Mouse (Mus musculus): ENCODE data around the gene Qrich2.
"Not testable (repeated sequence)": the region's sequence is repeated elsewhere in the genome, so short reads cannot be mapped to it uniquely, and the experiment has no call there.

Qrich2 gene

GRCm38 (mm10) chr11:116466141-116466540 is at the start of gene Qrich2:
Qrich2 (minus strand) TSS chr11:116466241.
- DNase-seq (ENCODE audit: low spot score in 2 of 2): no peak

GRCm38 (mm10) chr11:116515330-116516020 is 49.4 kb upstream of the Qrich2 start:
- no peak for DNase-seq (ENCODE audit: low spot score in 2 of 2)

DNA sequence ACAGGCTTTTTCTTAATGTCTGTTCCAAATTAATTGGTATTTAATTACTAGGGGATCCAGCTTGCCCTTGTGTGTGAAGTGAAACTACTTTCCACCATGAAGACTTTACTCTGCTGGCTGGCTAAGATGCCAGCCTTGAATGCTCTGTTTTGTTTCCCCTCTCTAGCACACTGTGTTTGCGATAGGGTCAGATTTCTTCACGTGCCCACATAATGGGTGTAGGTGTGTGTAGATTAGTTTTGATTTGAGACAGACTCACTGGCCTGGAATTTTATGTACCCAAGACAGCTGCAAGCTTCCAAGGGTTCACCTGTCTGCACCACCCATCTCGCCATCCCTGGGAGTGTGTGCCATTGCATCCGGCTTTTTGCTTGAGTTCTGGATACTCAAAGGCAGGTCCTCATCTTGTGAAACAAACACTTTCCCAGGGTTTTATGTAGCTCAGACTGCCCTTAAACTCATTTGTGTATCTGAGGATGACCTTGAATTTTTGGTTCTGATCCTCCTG is 47.5 kb upstream of the Qrich2 start:
- DNase-seq (ENCODE audit: low spot score in 2 of 2): no peak

DNA sequence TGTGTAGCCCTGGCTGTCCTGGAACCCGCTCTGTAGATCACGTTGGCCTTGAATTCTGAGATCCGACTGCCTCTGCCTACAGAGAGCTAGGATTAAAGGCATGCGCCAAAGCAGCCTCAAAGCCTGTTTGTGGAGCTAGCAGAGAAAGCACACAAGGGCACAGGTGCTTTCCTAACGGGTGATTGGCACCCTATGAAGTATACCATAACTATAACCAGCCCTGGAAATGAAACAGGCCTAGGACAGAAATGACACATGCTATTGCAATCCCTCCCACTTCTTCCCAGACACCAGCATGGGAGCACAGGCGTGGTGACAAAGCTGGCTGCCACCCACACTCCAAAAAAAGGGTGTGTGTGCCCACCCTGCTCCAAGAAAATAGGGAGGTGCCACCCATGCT is 46.9 kb upstream of the Qrich2 start:
- no peak for DNase-seq (ENCODE audit: low spot score in 2 of 2)

- DNase-seq (ENCODE audit: low spot score in 2 of 2): no peak
Measured at GRCm38 (mm10) chr11:116512154-116512553, 46.1 kb upstream of the Qrich2 start.

DNA sequence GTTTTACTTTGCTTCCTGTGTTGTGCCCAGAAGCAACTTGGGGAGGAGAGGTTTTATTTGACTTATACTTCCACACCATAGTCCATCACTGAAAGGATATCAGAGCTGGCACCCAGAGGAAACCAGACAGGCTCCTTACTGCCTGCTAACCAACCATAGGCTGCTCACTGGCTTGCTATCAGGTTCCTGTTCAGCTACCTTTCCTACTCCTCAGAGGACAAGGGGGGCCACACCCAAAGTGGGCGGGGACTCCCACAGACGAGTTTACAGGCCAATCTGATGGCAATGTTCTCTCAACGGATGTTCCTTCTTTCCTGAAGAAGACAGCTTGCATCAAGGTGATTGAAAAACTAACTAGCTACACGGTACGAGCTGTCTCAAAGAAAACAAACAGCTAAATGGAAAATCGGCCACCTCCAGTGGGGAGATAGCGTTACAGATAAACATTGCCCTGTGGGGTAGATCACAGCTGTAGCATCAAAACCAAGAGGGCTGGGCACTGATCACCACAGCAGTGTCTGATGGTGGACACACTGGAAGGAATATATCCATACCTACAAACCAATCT is 45.3 kb upstream of the Qrich2 start:
- DNase-seq (ENCODE audit: low spot score in 2 of 2): no peak

DNA sequence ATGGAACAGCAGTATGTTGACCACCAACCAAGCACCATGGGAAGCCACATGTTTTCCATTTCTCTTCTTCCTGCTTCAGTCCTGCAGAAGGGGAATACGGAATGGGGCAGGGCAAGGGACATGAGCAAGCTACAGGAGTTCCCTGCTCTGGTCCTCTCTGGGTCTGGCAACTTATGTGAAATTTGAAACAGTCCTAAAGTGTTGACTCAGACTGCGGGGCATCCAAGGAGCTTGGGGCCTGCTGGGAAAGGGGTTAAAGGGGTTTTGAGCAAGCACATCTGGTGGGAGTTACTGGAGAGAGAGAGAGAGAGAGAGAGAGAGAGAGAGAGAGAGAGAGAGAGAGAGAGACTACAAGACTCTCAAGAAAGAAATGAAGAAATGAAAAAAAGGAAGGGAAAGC is 42.6 kb upstream of the Qrich2 start:
- no peak for DNase-seq (ENCODE audit: low spot score in 2 of 2)

- no peak for DNase-seq (ENCODE audit: low spot score in 2 of 2)
Measured at GRCm38 (mm10) chr11:116506151-116506875, 40.3 kb upstream of the Qrich2 start.

- DNase-seq (ENCODE audit: low spot score in 2 of 2): no peak
Measured at GRCm38 (mm10) chr11:116505573-116505972, 39.5 kb upstream of the Qrich2 start.

GRCm38 (mm10) chr11:116504516-116504915 is 38.5 kb upstream of the Qrich2 start:
- DNase-seq (ENCODE audit: low spot score in 2 of 2): no peak

- DNase-seq (ENCODE audit: low spot score in 2 of 2): no peak
Measured at GRCm38 (mm10) chr11:116501005-116501746, 35.1 kb upstream of the Qrich2 start.

- no peak for DNase-seq (ENCODE audit: low spot score in 2 of 2)
Measured at GRCm38 (mm10) chr11:116499018-116499417, 33.0 kb upstream of the Qrich2 start.

DNA sequence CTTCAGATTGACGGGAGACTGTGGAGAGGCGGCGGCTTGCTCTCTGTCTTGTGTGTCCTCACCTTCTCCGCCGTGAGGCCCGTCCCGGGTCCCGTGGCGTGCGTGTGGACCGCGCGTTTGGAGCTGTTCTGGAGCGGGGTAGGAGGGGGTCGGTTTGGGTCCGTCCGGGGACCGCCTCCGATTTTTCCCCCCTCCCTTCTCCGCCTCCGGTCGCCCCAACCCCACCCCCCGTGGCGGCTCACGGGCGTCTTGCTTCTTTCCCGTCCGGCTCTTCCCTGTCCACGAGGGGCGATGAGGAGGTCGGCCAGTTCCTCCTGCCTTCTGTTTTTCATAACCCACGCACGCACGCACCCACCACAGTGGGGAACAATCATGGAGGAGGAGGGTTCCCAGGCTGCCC is 32.6 kb upstream of the Qrich2 start:
- no peak for DNase-seq (ENCODE audit: low spot score in 2 of 2)

- no peak for DNase-seq (ENCODE audit: low spot score in 2 of 2)
Measured at GRCm38 (mm10) chr11:116497313-116497712, 31.3 kb upstream of the Qrich2 start.

- peak; percentile 48 to 64 for DNase-seq (ENCODE audit: low spot score in 2 of 2)
Measured at GRCm38 (mm10) chr11:116494474-116495174, 28.6 kb upstream of the Qrich2 start.

DNA sequence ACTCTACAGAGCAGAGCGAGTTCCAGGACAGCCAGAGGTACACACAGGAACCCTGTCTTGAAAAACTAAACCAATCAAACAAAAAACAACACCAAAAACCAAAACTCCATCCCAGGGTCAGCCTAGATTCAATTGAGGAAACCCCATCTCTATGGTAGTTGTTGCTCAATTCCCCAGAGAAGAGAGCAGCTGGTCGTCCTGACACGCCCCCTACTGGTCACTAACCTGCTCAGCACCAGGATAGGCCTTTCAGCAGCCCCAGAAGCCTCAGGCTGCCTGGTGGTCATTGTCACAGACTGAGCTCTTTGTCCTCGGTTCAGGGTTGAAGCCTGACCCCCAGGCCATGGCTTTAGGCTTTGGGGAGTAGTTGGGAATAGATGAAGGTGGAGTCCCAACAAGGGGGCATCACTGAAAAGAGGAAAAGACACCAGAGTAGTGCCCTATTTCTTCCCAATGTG is 27.8 kb upstream of the Qrich2 start, which contains the start of gene Prpsap1:
Gene Prpsap1, minus strand, starts transcription at position 408 of the 458 bp plus-strand sequence.
- no peak for DNase-seq (ENCODE audit: low spot score in 2 of 2)

GRCm38 (mm10) chr11:116493191-116493590 is 27.1 kb upstream of the Qrich2 start:
- DNase-seq (ENCODE audit: low spot score in 2 of 2): no peak

- not testable (repeated sequence) for DNase-seq (ENCODE audit: low spot score in 2 of 2)
Measured at GRCm38 (mm10) chr11:116492507-116492906, 26.5 kb upstream of the Qrich2 start.

DNA sequence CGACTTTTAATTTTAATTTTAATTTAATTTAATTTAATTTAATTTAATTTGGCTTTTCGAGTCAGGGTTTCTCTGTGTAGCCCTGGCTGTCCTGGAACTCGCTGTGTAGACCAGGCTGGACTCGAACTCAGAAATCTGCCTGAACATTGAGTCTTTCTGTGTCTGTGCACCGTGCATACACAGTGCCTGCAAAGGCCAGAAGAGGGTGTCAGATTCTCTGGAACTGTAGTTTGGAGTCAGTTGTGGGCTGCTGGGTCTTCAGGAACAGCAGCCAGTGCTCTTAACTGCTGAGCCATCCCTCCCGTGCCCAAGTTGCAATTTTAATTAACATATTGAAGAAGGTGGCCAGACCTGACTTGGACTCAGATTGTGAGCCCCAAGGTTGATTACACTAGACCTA is 25.3 kb upstream of the Qrich2 start:
- DNase-seq (ENCODE audit: low spot score in 2 of 2): no peak

DNA sequence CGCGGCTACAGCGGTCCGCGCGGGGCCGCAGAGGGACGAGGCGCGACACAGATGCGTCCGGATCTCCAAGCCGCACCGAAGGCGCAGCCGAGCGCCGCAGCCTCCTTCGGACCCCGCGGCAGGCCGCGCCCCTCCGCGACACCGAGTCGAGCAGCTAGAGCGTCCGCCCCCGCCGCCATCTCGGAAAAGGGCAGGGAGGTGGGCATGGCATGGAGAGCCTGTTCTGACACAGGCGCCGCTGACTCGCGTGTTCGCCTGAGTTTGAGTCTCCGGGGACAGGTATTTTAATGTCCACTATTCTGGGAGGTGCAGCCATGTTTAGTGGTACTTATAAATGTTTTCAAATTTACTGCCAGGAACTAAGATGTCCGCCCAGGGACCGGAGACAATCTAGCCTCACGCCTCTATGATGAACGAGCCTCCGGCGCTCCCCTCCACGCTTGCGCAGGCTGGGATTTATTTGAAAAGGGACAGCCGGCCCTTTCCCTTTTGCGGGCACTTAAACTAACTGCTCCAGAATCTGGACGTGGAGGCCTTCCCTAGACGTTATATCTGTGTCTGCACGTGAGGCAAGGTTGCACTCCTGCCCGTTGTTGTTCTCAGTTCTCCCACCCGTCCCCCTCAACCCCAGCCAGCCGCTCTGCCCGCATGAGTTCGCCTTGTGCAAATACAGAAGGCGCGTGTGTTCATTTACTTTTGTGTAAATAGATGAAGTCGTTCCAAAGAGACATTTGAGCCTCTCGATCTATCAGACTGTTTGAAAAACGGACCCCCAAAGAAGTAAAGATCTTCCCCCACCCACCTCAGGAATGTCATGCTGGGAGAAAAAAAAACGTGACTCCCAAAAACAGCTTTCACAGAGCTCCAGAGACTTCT is 24.4 kb upstream of the Qrich2 start:
- peak; percentile 68 to 77 for DNase-seq (ENCODE audit: low spot score in 2 of 2)

Measured in frontal cortex, postnatal 14 days (tissue).